Mouse (Mus musculus) hindlimb bud, embryonic 11.5 days (tissue): ENCODE results near the gene Kifc5b.
"Not testable (repeated sequence)": the region's sequence is repeated elsewhere in the genome, so short reads cannot be mapped to it uniquely, and the experiment has no call there.

Source experiments
- DNase-seq: peaks from one replicate; pipeline ENCODE4 v3.0.0-alpha.2; 2012; ENCODE audit warnings: low read depth, low spot score; ENCODE audit errors: extremely low spot score

Gene Kifc5b

GRCm38 (mm10) chr17:26916711-26917482, at the start of gene Kifc5b:
Kifc5b (plus strand) TSS chr17:26917091.
- peak; percentile 99 for DNase-seq

DNA sequence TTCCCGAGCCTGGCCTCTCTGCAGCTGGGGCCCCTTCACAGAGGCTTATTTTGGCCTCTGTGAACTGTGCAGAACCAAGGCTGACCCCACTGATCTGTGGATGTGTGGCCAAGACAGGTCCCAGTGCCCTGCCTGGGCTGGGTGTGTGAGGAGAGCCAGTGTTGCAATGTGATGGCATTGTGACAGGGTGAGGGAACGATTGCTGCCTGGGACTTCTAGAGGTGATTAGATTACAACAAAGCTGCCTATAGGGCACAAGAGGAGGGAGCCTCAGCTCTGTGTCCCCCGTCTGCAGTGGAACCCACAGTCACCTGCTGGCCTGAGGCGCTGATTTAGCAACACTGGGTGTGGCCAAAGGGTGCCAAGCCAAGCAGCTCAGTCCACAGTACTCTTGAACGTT, 48.1 kb upstream of the Kifc5b start:
- no peak for DNase-seq

DNA sequence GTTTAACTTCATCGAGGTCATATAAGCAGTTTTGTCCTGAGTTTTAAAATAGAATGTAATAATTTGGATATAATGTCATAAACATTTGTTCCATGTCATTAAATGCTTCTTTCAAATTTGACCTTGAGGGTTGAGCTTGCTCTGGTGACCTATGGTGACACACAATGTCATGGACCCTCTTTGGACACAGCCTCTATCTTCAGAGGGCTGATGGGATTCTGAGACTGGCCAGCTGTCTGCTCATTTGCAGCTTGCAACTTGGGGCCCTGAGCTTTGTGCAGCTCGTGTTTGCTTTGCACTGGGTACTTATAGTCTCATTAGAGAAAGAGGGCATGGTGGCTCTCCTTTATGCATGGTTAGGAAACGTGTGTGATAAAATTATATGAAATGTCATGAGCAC, 44.0 kb upstream of the Kifc5b start:
- DNase-seq, result no peak

DNA sequence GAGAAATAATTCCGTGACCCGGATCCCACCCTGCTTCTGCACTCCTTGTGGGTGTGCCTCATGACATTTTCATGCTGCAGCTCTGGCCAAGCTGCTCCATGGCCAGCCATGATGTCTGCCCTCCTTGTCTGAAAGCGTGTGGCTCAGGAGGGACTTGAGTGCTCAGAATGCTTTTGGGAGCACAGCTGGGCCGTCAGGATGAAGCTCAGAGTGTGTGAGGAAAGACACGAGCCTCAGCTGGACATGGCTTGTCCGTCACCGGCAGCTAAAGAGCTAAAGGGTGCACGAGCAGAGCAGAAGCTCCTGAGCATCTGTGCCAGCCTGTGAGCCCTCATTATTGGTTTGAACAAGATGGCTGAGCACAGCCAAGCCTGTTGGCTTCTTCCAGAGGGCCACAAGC, 43.4 kb upstream of the Kifc5b start:
- DNase-seq, result no peak

- DNase-seq, result no peak
Measured at GRCm38 (mm10) chr17:26874542-26874941, 42.3 kb upstream of the Kifc5b start.

GRCm38 (mm10) chr17:26877927-26878326, 39.0 kb upstream of the Kifc5b start:
- no peak for DNase-seq

- no peak for DNase-seq
Measured at GRCm38 (mm10) chr17:26879235-26879634, 37.7 kb upstream of the Kifc5b start.

DNA sequence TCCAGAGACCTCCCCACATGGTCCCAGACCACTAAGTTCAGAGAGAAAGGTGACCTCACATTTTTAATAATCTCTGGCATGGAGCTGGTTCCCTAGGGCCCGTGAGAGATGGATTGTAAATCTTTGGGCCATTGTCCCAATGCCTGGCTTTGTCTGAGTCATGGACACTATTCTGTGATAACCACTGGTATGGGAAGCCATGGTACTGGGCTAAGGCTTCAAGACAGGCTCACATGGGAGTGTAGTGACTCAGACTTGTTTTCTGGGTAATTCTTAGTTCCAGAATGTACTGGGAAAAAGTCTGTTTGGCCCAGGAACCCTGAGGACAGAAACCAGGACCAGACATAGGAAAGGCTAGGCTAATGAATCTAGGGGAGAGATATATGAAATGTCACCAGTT, 34.2 kb upstream of the Kifc5b start:
- no peak for DNase-seq

DNA sequence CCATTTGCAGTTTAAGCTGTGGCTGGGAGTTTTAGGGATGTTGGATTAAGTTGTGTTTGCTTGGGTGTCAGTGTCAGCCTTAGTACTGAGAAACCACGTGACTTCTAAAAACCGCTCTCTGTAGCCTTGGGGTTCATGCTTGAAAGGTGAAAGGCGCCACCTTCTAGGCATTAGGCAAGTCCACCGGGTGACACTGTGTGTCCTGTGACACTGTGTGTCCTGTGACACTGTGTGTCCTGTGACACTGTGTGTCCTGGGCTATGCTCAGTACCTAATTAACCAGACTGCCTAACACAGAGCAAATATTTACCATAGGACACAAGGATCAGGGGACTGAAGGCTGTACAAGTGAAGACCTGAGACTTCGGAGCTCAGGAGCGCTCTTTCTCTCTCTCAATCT, 33.3 kb upstream of the Kifc5b start:
- DNase-seq, result no peak

- peak; percentile 30 for DNase-seq
Measured at GRCm38 (mm10) chr17:26884995-26885926, 31.6 kb upstream of the Kifc5b start.

GRCm38 (mm10) chr17:26886047-26886749, 30.7 kb upstream of the Kifc5b start:
- DNase-seq, result peak; percentile 60

- no peak for DNase-seq
Measured at GRCm38 (mm10) chr17:26887926-26888325, 29.0 kb upstream of the Kifc5b start.

GRCm38 (mm10) chr17:26892635-26893375, 24.1 kb upstream of the Kifc5b start:
- DNase-seq, result no peak

GRCm38 (mm10) chr17:26893492-26893891, 23.4 kb upstream of the Kifc5b start:
- no peak for DNase-seq

- DNase-seq, result no peak
Measured at GRCm38 (mm10) chr17:26894342-26894741, 22.5 kb upstream of the Kifc5b start.

DNA sequence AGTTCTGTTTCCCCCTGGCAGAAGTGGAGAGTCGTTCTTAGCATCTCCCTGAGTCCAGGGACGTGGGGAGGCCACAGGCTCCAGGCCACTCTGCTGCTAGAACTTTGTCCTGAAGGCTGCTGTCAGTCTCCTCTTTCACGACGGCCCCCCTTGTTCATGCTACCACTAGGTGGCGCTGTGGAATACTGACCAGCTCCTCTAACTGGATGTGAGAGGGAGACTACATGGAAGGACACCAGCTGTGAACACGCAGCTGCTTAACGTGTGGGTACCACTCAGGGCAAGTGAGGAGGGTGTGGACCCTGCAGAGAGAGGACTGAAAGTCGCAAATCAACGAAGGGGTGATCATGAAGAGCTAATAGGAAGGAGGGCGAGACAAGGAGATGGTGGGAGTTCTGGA, 21.3 kb upstream of the Kifc5b start:
- peak; percentile 44 for DNase-seq

DNA sequence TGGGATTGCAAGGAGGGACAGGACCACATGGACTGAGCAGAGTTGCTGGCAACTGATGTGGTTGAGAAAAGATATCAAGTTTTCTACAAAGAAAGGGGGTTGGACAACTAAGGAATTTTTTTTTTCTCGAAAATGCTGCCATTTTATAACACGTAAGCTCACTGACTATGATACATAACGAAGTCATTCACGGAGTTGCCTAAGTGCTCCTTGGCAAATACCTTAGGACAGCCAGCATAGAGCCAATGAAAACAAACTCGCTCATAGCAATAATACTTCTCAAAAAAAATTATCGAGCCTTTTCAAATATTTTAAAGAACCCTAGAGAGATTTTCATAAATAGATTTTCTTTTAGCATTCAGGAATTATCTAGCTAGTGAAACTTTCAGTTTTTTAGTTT, 16.0 kb upstream of the Kifc5b start:
- no peak for DNase-seq

GRCm38 (mm10) chr17:26904320-26904719, 12.6 kb upstream of the Kifc5b start:
- DNase-seq, result no peak

DNA sequence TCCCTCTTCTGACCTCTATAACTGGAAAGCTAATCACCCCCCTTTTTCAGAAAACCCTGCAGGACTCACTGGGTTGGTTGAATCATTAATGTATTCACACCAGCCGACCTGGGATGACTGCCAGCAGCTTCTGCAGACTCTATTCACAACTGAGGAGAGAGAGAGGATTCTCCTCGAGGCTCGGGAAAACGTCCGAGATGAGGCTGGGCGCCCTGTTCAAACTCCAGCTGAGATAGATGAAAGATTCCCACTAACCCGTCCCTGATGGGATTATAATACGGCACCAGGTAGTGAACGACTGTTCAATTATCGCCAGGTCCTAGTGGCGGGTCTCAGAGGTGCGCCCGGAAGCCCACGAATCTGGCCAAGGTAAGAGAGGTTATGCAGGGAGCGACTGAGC, 9.4 kb upstream of the Kifc5b start:
- DNase-seq, result not testable (repeated sequence)

DNA sequence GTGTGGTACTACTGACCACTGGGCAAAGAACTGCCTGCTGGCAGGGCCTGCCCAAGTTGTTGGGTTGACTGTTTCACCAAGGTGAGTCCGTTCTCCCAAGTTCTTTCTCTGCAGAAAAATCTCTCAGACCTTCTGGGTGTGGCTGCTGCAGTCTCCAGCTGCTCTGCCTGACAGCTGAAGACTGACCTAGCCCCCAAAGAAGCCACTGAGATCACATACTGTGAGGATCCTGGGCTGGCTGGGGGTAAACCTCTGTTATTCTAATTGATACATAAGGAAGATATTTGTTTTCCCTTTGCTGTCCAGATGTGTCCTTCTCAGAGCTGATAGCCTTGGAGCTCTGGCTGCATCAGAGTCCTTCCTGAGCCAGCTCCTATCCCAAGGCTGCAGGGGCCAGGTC, 1.6 kb upstream of the Kifc5b start:
- no peak for DNase-seq

GRCm38 (mm10) chr17:26917560-26917959, 669 bp downstream of the Kifc5b start:
- DNase-seq, result not testable (repeated sequence)
